Mouse (Mus musculus): ENCODE measurements at regions not wholly inside any gene's neighbourhood (a gene's known extent, or its start where the extent isn't known, plus 50 kb on each side); places are given as distances from the start of the nearest gene placed in this dataset.

- WGBS = 13% methylated on average over 10 of the region's 10 CpGs
- Histone ChIP-seq H3K9me3 (no peaks in the 10 kb centered on the region), H3K27me3 (no peaks in the 10 kb centered on the region), H3K9ac (replicated peaks) (peak overlapping the region; percentile 38; the same call in 1 of the 2 replicates), H3K36me3 (no peaks in the 10 kb centered on the region), H3K4me1 (replicated peaks) (peaks cover 40% of the 10 kb centered on the region), H3K27ac (peak overlapping the region; percentile 59), H3K4me2 (peak overlapping the region; percentile 52), H3K4me3 (replicated peaks) (peak overlapping the region; percentile 12)
- no peak for ATAC-seq (ENCODE audit: insufficient number of reproducible peaks, insufficient read depth, low FRiP score, low TSS enrichment, low read depth)
These were observed 202.0 kb downstream of the Gm11146 start for GRCm38 (mm10) chr16:77399846-77400275.

GRCm38 (mm10) chr16:77394054-77394716 lies 207.7 kb downstream of the Gm11146 start:
- Histone ChIP-seq H3K27ac (no peak overlapping the region), H3K36me3 (no peaks in the 10 kb centered on the region), H3K4me3 (replicated peaks) (no peak overlapping the region), H3K4me1 (replicated peaks) (0 out of 2 replicates have a peak, but pooled peaks cover 3% of the 10 kb centered on the region), H3K27me3 (no peaks in the 10 kb centered on the region), H3K9ac (replicated peaks) (no peak overlapping the region), H3K9me3 (no peaks in the 10 kb centered on the region), H3K4me2 (no peak overlapping the region)
- WGBS = 79% methylated on average over 3 of the region's 3 CpGs
- no peak for ATAC-seq (ENCODE audit: insufficient number of reproducible peaks, insufficient read depth, low FRiP score, low TSS enrichment, low read depth)

GRCm38 (mm10) chr16:77393470-77393869 lies 208.4 kb downstream of the Gm11146 start:
- H3K9me3 ChIP-seq = no peaks in the 10 kb centered on the region
- 0 out of 2 replicates have a peak, but pooled peaks cover 2% of the 10 kb centered on the region for H3K4me1 ChIP-seq (replicated peaks)
- no peaks in the 10 kb centered on the region for H3K36me3 ChIP-seq
- no peak overlapping the region for H3K9ac ChIP-seq (replicated peaks)
- H3K27me3 ChIP-seq = no peaks in the 10 kb centered on the region
- H3K4me2 ChIP-seq = no peak overlapping the region
- 90% methylated on average over 5 of the region's 5 CpGs for WGBS
- H3K4me3 ChIP-seq (replicated peaks) = no peak overlapping the region
- no peak for ATAC-seq (ENCODE audit: insufficient number of reproducible peaks, insufficient read depth, low FRiP score, low TSS enrichment, low read depth)
- no peak overlapping the region for H3K27ac ChIP-seq

GRCm38 (mm10) chr16:77392205-77392604 lies 209.7 kb downstream of the Gm11146 start:
- Histone ChIP-seq H3K4me2 (no peak overlapping the region), H3K4me1 (replicated peaks) (peaks cover 8% of the 10 kb centered on the region; the same call in 1 of the 2 replicates), H3K4me3 (replicated peaks) (no peak overlapping the region), H3K9me3 (no peaks in the 10 kb centered on the region), H3K27me3 (no peaks in the 10 kb centered on the region), H3K9ac (replicated peaks) (no peak overlapping the region), H3K27ac (no peak overlapping the region), H3K36me3 (no peaks in the 10 kb centered on the region)
- ATAC-seq (ENCODE audit: insufficient number of reproducible peaks, insufficient read depth, low FRiP score, low TSS enrichment, low read depth) = no peak
- 90% methylated on average over 4 of the region's 4 CpGs for WGBS

- 67% methylated on average over 6 of the region's 6 CpGs for WGBS
- no peak for ATAC-seq (ENCODE audit: insufficient number of reproducible peaks, insufficient read depth, low FRiP score, low TSS enrichment, low read depth)
These were observed 217.7 kb downstream of the Gm11146 start for GRCm38 (mm10) chr16:77384021-77384729.

GRCm38 (mm10) chr16:77382790-77383189 lies 219.1 kb downstream of the Gm11146 start:
- no peak for ATAC-seq (ENCODE audit: insufficient number of reproducible peaks, insufficient read depth, low FRiP score, low TSS enrichment, low read depth)
- Histone ChIP-seq H3K4me1 (replicated peaks) (no peaks in the 10 kb centered on the region), H3K9ac (replicated peaks) (no peak overlapping the region), H3K9me3 (no peaks in the 10 kb centered on the region), H3K27ac (no peak overlapping the region), H3K4me3 (replicated peaks) (no peak overlapping the region), H3K4me2 (no peak overlapping the region), H3K27me3 (no peaks in the 10 kb centered on the region), H3K36me3 (no peaks in the 10 kb centered on the region)
- WGBS = 92% methylated on average over 2 of the region's 2 CpGs

More at GRCm38 (mm10) chr16:77384021-77384729, 217.7 kb downstream of the Gm11146 start:
- Histone ChIP-seq H3K27ac (no peak overlapping the region), H3K9me3 (no peaks in the 10 kb centered on the region), H3K4me1 (replicated peaks) (peaks cover 6% of the 10 kb centered on the region; the same call in 1 of the 2 replicates), H3K27me3 (no peaks in the 10 kb centered on the region), H3K36me3 (no peaks in the 10 kb centered on the region), H3K9ac (replicated peaks) (no peak overlapping the region), H3K4me3 (replicated peaks) (no peak overlapping the region), H3K4me2 (no peak overlapping the region)

- no peak for ATAC-seq (ENCODE audit: insufficient number of reproducible peaks, insufficient read depth, low FRiP score, low TSS enrichment, low read depth)
- Histone ChIP-seq H3K27me3 (no peaks in the 10 kb centered on the region), H3K9ac (replicated peaks) (no peak overlapping the region), H3K4me3 (replicated peaks) (no peak overlapping the region), H3K36me3 (no peaks in the 10 kb centered on the region), H3K9me3 (no peaks in the 10 kb centered on the region), H3K4me1 (replicated peaks) (no peaks in the 10 kb centered on the region), H3K27ac (no peak overlapping the region), H3K4me2 (no peak overlapping the region)
- WGBS = 80% methylated on average over 3 of the region's 3 CpGs
These were observed 229.1 kb downstream of the Gm11146 start for GRCm38 (mm10) chr16:77372768-77373167.

GRCm38 (mm10) chr16:77369810-77370209 lies 232.1 kb downstream of the Gm11146 start:
- no peak overlapping the region for H3K4me2 ChIP-seq
- no peak overlapping the region for H3K27ac ChIP-seq
- no peak for ATAC-seq (ENCODE audit: insufficient number of reproducible peaks, insufficient read depth, low FRiP score, low TSS enrichment, low read depth)
- no peaks in the 10 kb centered on the region for H3K9me3 ChIP-seq
- H3K36me3 ChIP-seq = no peaks in the 10 kb centered on the region
- WGBS = 87% methylated on average over 2 of the region's 2 CpGs
- H3K27me3 ChIP-seq = no peaks in the 10 kb centered on the region
- H3K4me1 ChIP-seq (replicated peaks) = no peaks in the 10 kb centered on the region
- no peak overlapping the region for H3K9ac ChIP-seq (replicated peaks)
- H3K4me3 ChIP-seq (replicated peaks) = no peak overlapping the region

GRCm38 (mm10) chr16:77365254-77365653 lies 236.6 kb downstream of the Gm11146 start:
- Histone ChIP-seq H3K27me3 (no peaks in the 10 kb centered on the region), H3K9me3 (no peaks in the 10 kb centered on the region), H3K4me1 (replicated peaks) (no peaks in the 10 kb centered on the region), H3K4me3 (replicated peaks) (no peak overlapping the region), H3K36me3 (0 out of 2 replicates have a peak, but pooled peaks cover 8% of the 10 kb centered on the region), H3K4me2 (no peak overlapping the region), H3K9ac (replicated peaks) (no peak overlapping the region), H3K27ac (no peak overlapping the region)
- 65% methylated on average over 2 of the region's 2 CpGs for WGBS
- ATAC-seq (ENCODE audit: insufficient number of reproducible peaks, insufficient read depth, low FRiP score, low TSS enrichment, low read depth) = no peak

GRCm38 (mm10) chr16:77364439-77364838 lies 237.5 kb downstream of the Gm11146 start:
- 86% methylated on average over 3 of the region's 3 CpGs for WGBS

GRCm38 (mm10) chr16:77359190-77359589 lies 242.7 kb downstream of the Gm11146 start:
- no peak overlapping the region for H3K4me2 ChIP-seq
- no peak overlapping the region for H3K9ac ChIP-seq (replicated peaks)
- no peaks in the 10 kb centered on the region for H3K9me3 ChIP-seq
- H3K36me3 ChIP-seq = 0 out of 2 replicates have a peak, but pooled peaks cover 8% of the 10 kb centered on the region
- ATAC-seq (ENCODE audit: insufficient number of reproducible peaks, insufficient read depth, low FRiP score, low TSS enrichment, low read depth) = no peak
- H3K27me3 ChIP-seq = no peaks in the 10 kb centered on the region
- H3K4me3 ChIP-seq (replicated peaks) = no peak overlapping the region
- H3K4me1 ChIP-seq (replicated peaks) = peaks cover 10% of the 10 kb centered on the region; the same call in 1 of the 2 replicates
- H3K27ac ChIP-seq = no peak overlapping the region
- WGBS = 97% methylated on average over 5 of the region's 5 CpGs

More at GRCm38 (mm10) chr16:77364439-77364838, 237.5 kb downstream of the Gm11146 start:
- H3K9ac ChIP-seq (replicated peaks) = no peak overlapping the region
- H3K9me3 ChIP-seq = no peaks in the 10 kb centered on the region
- H3K27ac ChIP-seq = no peak overlapping the region
- no peaks in the 10 kb centered on the region for H3K27me3 ChIP-seq
- H3K4me2 ChIP-seq = no peak overlapping the region
- no peak overlapping the region for H3K4me3 ChIP-seq (replicated peaks)
- 0 out of 2 replicates have a peak, but pooled peaks cover 8% of the 10 kb centered on the region for H3K36me3 ChIP-seq
- H3K4me1 ChIP-seq (replicated peaks) = no peaks in the 10 kb centered on the region
- no peak for ATAC-seq (ENCODE audit: insufficient number of reproducible peaks, insufficient read depth, low FRiP score, low TSS enrichment, low read depth)

All from limb, embryonic 12.5 days (tissue).